Mouse (Mus musculus) embryo, embryonic 10.5 days (tissue): ENCODE results near the gene Atp6v0a1.
"Not testable (repeated sequence)": the region's sequence is repeated elsewhere in the genome, so short reads cannot be mapped to it uniquely, and the experiment has no call there.

Experiments
- DNase-seq: peaks from one replicate; pipeline ENCODE4 v3.0.0-alpha.2; 2015; ENCODE audit warnings: low spot score

Atp6v0a1 gene

DNA sequence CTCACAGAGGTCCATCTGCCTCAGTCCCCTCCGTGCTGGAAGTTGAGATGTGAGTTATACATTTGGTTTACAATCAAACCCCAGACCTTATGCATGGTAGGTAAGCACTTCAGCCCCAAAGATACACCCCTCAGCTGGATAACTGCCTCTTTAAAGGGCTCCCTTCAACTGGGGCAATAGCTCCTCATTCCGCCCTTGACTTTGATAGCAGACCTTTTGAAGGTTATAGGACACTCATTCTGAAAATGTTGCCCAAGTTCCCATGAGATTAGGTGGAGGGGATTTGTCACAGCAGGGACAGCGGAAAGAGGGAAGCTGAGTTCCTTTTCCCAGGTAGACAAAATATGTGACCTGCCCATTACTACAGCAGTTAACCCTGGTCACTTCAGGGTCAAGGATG, 28.0 kb upstream of the Atp6v0a1 start:
- no peak for DNase-seq

DNA sequence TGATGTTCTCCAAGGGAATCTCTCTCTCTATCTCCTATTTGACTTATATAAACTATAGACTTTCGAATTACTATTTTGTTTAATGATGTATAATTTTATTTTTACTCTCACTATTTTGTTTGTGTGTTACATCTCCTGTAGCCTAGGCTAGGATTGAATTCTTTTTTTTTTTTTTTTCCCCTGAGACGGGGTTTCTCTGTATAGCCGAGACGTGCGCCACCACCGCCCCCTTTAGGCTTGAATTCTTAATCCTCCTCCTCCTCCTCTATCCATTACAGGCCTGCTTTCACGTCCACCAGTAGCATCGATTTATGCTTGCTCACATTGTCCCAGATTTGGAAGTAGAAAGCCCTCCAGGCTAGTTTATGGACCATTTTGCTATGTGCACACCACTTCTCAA, 27.2 kb upstream of the Atp6v0a1 start:
- DNase-seq: no peak

DNA sequence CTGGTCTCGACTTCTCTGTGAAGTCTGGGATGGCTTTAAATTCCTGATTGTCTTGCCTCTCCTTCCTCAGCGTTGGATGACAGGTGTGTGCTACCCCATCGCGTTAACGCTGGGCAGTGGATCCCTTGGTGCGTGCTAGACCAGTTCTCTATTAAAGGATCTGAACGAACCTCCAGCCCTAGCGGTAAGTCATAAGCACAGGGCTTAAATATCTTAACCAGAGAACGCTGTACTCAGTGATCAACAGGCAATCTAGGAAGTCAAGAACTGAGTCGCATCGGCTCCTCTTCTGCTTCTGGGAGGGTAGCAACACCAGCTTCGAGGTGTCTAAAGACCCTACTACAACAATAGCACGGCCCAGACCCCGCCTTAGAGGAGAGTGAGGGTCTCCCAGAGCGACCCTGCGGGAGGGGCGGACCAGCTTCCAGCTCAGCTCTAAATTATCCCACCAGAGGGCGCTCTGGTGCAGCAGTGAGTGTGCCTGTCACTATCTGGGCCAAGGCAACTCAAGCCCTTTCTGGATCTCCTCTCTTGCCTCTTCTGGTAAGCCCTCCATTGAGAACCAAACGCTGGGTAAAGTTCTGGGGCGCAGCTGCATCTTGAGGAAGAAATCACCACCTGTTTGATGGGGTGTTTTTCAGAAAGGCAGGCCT, 26.0 kb upstream of the Atp6v0a1 start:
- peak; percentile 93 for DNase-seq

GRCm38 (mm10) chr11:100983778-100984131, 25.5 kb upstream of the Atp6v0a1 start:
- DNase-seq: no peak

- DNase-seq: no peak
Measured at GRCm38 (mm10) chr11:100985607-100986006, 23.6 kb upstream of the Atp6v0a1 start.

- DNase-seq: no peak
Measured at GRCm38 (mm10) chr11:100988674-100989073, 20.6 kb upstream of the Atp6v0a1 start.

DNA sequence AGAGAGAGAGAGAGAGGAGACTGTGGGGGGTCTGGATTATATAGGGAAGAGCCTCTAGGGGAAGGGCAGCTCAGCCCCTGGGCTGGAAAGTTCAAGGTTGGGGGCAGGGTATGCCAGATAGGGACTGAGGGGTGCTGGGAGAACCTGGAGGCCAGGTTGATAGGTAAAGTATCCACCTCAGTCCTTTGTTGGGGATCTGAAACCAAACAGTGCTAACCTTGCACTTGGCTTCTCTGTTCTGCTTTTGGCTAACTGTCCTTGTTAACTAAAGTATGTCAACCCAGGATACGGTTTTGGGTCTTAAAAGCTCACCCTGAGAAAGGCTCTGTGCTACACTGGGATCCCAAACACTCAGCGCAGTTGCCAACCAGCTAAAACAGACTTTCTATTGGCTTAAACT, 19.6 kb upstream of the Atp6v0a1 start:
- DNase-seq: no peak

DNA sequence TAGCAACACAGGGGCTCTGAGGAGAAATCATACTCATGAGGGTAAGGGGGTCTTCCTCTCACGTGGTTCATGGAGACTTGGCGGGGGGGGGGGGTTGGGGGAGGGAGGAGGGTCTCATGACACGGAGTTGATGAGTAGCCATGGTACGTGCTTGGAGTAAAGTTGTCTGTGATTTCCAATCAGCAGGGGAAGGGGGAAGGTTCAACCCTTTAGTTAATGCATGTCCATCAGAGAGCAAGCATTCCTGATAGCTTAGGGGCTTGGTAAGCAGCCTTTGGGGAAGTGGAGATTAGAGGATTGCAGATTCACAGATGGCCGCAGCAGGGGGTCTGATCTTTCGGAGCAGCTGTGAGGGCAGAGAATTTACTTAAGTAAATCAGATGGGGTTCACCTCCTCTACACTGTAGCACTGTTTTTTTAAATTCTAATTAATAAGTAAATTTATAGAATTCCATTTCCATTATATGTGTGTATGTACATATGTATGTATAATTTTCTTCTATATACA, 18.2 kb upstream of the Atp6v0a1 start:
- peak; percentile 30 for DNase-seq

- DNase-seq: no peak
Measured at GRCm38 (mm10) chr11:100993437-100993836, 15.8 kb upstream of the Atp6v0a1 start.

GRCm38 (mm10) chr11:100994233-100994632, 15.0 kb upstream of the Atp6v0a1 start:
- no peak for DNase-seq

GRCm38 (mm10) chr11:100994655-100995054, 14.6 kb upstream of the Atp6v0a1 start:
- no peak for DNase-seq

DNA sequence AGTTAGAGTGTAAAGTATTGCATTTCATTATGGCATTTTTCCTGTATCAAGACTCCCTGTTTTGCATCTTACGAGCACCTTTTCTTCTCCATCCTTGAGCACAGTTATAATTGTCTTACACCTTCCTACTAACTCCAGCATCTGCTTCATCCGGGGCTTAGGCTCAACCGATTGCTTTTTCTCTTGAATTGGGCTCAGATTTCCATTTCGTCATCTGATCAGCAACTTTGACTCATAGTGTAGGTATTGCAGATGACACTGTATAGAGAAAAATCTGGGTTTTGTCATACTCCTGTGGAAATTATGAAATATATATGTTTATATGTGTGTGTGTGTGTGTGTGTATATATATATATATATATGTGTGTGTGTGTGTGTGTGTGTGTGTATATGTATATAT, 12.8 kb upstream of the Atp6v0a1 start:
- no peak for DNase-seq

- no peak for DNase-seq
Measured at GRCm38 (mm10) chr11:100998836-100999235, 10.4 kb upstream of the Atp6v0a1 start.

DNA sequence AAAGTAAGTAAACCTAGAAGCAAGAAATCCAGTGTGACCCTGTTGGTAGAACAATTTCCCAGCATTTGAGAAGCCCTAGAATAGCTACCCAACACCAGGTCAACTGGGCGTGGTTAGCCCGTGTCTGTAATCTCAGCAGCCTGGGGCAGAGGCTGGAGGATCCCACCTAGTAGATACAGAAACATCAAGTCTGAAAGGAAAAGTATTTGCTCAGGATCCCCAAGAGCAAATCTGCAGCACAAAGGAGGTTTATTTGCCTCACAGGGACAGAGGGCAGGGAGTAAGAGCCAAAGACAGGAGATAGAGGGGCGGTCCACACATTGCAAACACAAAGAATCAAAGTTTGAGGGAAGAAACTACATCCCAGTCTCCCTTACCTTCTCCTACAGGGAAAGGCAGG, 10.0 kb upstream of the Atp6v0a1 start:
- no peak for DNase-seq

DNA sequence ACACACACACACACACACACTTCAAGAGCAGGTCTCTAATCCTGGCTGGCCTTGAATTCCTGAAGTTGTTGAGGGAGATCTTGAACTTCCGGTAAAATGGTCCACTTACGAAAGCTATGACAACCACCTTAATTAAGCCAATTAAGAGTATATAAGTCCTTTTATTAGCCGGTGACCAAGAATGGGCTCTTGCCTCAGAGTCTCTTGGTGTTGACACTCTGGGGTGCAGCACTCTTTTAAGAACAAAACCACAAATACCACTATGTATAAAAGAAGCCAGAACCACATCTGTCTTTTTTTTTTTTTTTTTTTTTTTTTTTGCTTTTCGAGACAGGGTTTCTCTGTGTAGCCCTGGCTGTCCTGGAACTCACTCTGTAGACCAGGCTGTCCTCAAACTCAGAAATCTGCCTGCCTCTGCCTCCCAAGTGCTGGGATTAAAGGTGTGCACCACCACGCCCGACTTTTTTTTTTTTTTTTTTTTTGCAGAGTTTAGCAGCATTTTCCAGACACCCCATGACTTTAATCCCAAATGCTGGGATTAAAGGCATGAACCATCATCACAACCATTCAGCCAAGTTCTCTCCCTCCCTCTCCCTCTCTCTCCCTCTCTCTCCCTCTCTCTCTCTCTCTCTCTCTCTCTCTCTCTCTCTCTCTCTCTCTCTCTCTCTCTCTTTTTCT, 7.2 kb upstream of the Atp6v0a1 start:
- DNase-seq: not testable (repeated sequence)

GRCm38 (mm10) chr11:101003025-101003685, 6.1 kb upstream of the Atp6v0a1 start:
- no peak for DNase-seq

DNA sequence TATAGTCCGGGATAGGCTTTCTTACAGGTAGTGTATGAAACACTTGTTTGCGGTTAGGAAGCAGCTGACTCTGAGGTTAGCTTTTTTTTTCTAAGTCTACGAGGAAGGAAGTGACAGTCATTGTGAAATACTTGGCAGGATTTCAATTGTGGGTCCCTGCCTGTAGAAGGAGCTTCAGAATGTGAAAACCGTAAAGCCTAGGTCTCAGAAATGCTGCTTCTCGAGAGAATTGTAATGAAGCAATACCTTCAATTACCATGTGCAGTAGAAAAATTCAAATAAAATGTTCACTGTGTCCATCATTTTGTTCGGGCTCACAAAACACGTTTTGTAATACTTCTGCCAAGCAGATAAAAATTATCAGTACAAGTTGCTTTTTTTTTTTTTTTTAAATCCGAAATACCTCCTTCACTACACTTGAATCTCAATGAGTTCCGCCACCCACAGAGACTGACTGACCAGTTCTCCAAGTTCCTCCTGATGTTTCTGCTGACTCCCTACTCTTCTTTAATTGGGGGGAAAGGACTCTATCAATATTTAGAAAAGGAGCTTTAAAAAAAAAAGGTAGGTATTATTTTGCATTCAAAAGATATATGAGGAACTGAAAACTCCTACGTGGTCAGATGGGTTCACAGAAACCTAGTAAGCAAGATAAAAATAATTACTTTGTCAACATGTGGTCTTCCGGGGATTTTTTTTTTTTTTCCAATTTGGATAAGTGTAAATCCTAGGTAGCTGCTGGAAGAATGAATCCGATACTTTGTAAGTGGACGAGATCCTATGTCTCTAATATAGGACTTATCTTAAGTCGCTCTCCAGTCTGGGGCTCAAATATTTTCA, 826 bp upstream of the Atp6v0a1 start:
- DNase-seq: peak; percentile 17

GRCm38 (mm10) chr11:101009888-101010784, 884 bp downstream of the Atp6v0a1 start:
- DNase-seq: peak; percentile 42

DNA sequence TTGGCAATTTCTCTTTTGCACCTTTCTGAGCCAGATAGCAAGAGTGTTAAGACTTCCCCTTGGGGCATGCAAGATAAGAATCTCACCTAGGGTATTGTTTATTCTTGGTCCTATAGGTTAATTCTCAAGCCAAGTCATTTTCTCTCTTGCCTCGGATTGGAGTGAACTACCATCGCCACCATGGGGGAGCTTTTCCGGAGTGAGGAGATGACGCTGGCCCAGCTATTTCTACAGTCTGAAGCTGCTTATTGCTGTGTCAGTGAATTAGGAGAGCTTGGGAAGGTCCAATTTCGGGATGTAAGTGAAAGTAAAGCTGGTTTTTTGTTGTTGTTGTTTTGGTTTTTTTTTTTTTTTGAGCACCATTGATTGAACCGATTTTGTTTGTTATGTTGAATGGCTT, 2.4 kb downstream of the Atp6v0a1 start:
- no peak for DNase-seq

- DNase-seq: no peak
Measured at GRCm38 (mm10) chr11:101023371-101023770, 14.1 kb downstream of the Atp6v0a1 start.

- no peak for DNase-seq
Measured at GRCm38 (mm10) chr11:101024001-101024400, 14.7 kb downstream of the Atp6v0a1 start.
